Mouse (Mus musculus) lung, embryonic 15.5 days (tissue): ENCODE measurements around the gene Ttll1. TPM values are rescaled to one million over a fixed set of nuclear protein-coding genes. Genes with fewer than 3 reads are reported as not detected.

Experiments used
- ATAC-seq: fragments of 200-750 bp; cut with Nextera tagmentation; 2 replicates; pipeline ENCODE4 v1.8.0; 2017; ENCODE audit warnings: moderate number of reproducible peaks, borderline replicate concordance; ENCODE audit not compliant: low FRiP score, low TSS enrichment; ENCODE audit errors: extremely low read depth
- H3K27ac ChIP-seq: fragments of 300-500 bp; sonication (generic); 2 replicates; pipeline ENCODE4 v1.5.1; 2015; ENCODE audit warnings: moderate library complexity, mild to moderate bottlenecking, inconsistent platforms
- H3K27me3 ChIP-seq: fragments of 300-500 bp; sonication (generic); 2 replicates; pipeline ENCODE4 v1.6.1; 2015; ENCODE audit warnings: inconsistent platforms
- H3K36me3 ChIP-seq: fragments of 300-500 bp; sonication (generic); 2 replicates; pipeline ENCODE4 v1.6.1; 2015; ENCODE audit warnings: inconsistent platforms
- H3K4me1 ChIP-seq: fragments of 300-500 bp; sonication (generic); 2 replicates; pipeline ENCODE4 v1.6.1; 2015; ENCODE audit warnings: inconsistent platforms
- H3K4me2 ChIP-seq: fragments of 300-500 bp; sonication (generic); 2 replicates; pipeline ENCODE4 v1.6.1; 2015; ENCODE audit warnings: inconsistent platforms, mild to moderate bottlenecking, moderate library complexity
- H3K4me3 ChIP-seq: fragments of 300-500 bp; sonication (generic); 2 replicates; pipeline ENCODE4 v1.5.1; 2015; ENCODE audit warnings: mild to moderate bottlenecking, inconsistent platforms
- H3K9ac ChIP-seq: fragments of 300-500 bp; sonication (generic); 2 replicates; pipeline ENCODE4 v1.6.1; 2015; ENCODE audit warnings: inconsistent platforms
- H3K9me3 ChIP-seq: fragments of 300-500 bp; sonication (generic); 2 replicates; pipeline ENCODE4 v1.6.1; 2016; ENCODE audit warnings: inconsistent platforms
- WGBS: fragments of 180-500 bp; shearing (Covaris S2); methylation state at CpG from one replicate; pipeline ENCODE4 v1.1.7; 2015; 5-methylcytosine and 5-hydroxymethylcytosine counted together
- polyA plus RNA-seq: library from polyadenylated mRNA; unstranded; fragments of >200 nt; fragmentation: Nextera tagmentation; extraction: Ambion mirVana; gene quantifications from 2 replicates; pipeline ENCODE4 v1.2.1, GENCODE M21; 2015

Gene Ttll1
- 21.0 and 23.1 TPM in 2 replicates for polyA plus RNA-seq

- Histone ChIP-seq H3K36me3 (no peaks in the 10 kb centered on the region), H3K4me1 (peaks cover 13% of the 10 kb centered on the region), H3K27me3 (no peaks in the 10 kb centered on the region), H3K4me2 (peak within 1 kb of the TSS; percentile 90), H3K4me3 (peak within 1 kb of the TSS; percentile 60), H3K9ac (peak within 1 kb of the TSS; percentile 45), H3K9me3 (no peaks in the 10 kb centered on the region), H3K27ac (peak within 1 kb of the TSS; percentile 52; the same call in 1 of the 2 replicates)
- 9% methylated on average over 41 of the region's 41 CpGs for WGBS
- peak; percentile 94 for ATAC-seq
Observed at GRCm38 (mm10) chr15:83510805-83511405, at the start of gene Ttll1. TSS of gene Ttll1 (minus strand) at chr15:83510893.

DNA sequence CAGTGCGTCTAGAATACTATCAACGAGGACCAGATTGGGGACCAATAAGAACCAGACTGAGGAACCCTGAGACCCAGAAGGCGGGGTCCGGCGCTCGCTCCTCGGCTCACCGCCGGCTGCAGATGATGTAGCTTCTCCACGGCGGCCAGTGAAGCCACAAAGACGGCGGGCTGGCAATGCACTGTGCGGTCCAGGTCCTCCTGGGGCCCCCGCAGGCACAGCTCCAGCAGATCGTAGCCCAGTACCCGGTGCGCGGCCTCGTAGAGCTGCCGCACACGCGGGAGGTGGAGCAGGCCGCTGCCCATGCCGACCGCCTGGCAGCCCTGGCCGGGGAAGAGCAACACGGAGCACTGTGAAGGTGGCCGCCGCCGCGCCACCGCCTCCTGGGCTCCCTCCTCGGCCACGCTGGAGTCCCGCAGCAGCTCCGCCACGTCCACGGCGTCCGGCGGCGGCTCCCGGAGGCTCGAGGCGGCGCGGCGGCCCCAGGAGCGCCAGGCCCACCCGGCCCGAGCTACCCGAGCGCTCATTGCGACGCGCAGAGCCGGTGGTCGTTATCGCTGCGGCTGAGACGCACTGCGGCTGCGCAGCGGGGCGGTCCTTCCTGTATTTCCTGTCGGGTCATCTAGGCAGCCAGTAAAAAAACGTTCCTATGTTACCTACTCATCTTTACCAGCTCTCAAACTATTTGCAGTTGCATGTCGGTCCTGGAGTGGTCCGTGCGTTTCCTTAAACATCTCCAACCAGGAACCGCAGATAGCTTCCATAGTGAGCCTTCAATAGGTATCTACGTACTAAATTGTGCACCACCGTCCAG, 44.7 kb upstream of the Ttll1 start:
- peaks cover 6% of the 10 kb centered on the region for H3K36me3 ChIP-seq
- H3K9ac ChIP-seq: peak overlapping the region; percentile 90
- H3K4me3 ChIP-seq: peak overlapping the region; percentile 76
- no peaks in the 10 kb centered on the region for H3K27me3 ChIP-seq
- H3K4me2 ChIP-seq: peak overlapping the region; percentile 88
- H3K27ac ChIP-seq: peak overlapping the region; percentile 89
- under 1% methylated on average over 68 of the region's 74 CpGs for WGBS
- H3K4me1 ChIP-seq: peaks cover 7% of the 10 kb centered on the region
- H3K9me3 ChIP-seq: no peaks in the 10 kb centered on the region
- ATAC-seq: peak; percentile 87

DNA sequence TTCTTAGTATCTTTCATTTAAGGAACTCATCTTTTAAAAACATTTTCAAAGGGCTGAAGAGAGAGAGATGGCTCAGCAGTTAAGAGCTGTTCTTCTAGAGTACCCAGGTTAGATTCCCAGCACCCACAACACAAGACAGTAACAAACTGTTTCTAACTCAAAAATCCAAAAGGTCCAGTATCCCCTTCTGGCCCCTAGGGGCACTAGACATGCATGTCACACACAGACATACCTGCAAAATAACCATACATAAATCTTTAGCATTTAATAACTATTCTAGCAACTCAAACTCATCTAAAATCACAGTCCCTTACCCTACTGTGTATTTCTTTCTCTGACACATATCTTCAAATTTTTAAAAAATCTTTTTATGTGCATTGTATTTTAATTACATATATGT, 43.1 kb upstream of the Ttll1 start:
- no peak overlapping the region for H3K4me2 ChIP-seq
- H3K36me3 ChIP-seq: peaks cover 21% of the 10 kb centered on the region
- H3K4me3 ChIP-seq: no peak overlapping the region
- peaks cover 7% of the 10 kb centered on the region for H3K4me1 ChIP-seq
- H3K9ac ChIP-seq: no peak overlapping the region
- no peak for ATAC-seq
- H3K27ac ChIP-seq: no peak overlapping the region
- no peaks in the 10 kb centered on the region for H3K27me3 ChIP-seq
- no peaks in the 10 kb centered on the region for H3K9me3 ChIP-seq

- Histone ChIP-seq H3K4me1 (peaks cover 7% of the 10 kb centered on the region), H3K36me3 (peaks cover 51% of the 10 kb centered on the region), H3K9ac (no peak overlapping the region), H3K4me2 (no peak overlapping the region), H3K4me3 (no peak overlapping the region), H3K27ac (no peak overlapping the region), H3K27me3 (no peaks in the 10 kb centered on the region), H3K9me3 (no peaks in the 10 kb centered on the region)
- 74% methylated on average over 2 of the region's 2 CpGs for WGBS
- ATAC-seq: no peak
Observed at GRCm38 (mm10) chr15:83550137-83550536, 39.4 kb upstream of the Ttll1 start.

DNA sequence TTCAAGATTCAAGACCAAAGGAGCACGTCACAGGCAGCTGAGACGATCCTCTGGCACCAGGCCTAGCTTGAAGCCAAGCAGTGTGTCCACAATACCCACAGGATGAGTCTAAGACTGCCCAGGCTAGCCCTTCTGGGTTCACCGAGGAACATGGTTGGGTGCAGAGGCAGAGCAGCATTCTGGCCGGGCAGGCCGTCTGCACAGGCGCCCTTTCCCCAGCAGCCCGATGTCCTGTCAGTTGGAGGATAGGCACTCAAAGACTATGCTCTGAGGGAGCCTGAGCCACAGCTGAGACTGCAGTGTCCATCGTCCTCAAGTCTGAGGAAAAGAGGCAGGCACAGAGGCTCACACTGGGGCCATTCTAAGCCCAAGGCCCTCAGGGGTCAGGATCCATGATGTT, 36.5 kb upstream of the Ttll1 start:
- Histone ChIP-seq H3K4me3 (no peak overlapping the region), H3K27me3 (no peaks in the 10 kb centered on the region), H3K27ac (no peak overlapping the region), H3K9ac (no peak overlapping the region), H3K4me1 (no peaks in the 10 kb centered on the region), H3K9me3 (no peaks in the 10 kb centered on the region), H3K36me3 (peaks cover 56% of the 10 kb centered on the region), H3K4me2 (no peak overlapping the region)
- no peak for ATAC-seq
- 86% methylated on average over 8 of the region's 8 CpGs for WGBS

GRCm38 (mm10) chr15:83546029-83546428, 35.3 kb upstream of the Ttll1 start:
- Histone ChIP-seq H3K4me1 (no peaks in the 10 kb centered on the region), H3K4me2 (no peak overlapping the region), H3K27ac (no peak overlapping the region), H3K9me3 (no peaks in the 10 kb centered on the region), H3K36me3 (peaks cover 56% of the 10 kb centered on the region), H3K9ac (no peak overlapping the region), H3K4me3 (no peak overlapping the region), H3K27me3 (no peaks in the 10 kb centered on the region)
- 88% methylated on average over 7 of the region's 7 CpGs for WGBS
- no peak for ATAC-seq

DNA sequence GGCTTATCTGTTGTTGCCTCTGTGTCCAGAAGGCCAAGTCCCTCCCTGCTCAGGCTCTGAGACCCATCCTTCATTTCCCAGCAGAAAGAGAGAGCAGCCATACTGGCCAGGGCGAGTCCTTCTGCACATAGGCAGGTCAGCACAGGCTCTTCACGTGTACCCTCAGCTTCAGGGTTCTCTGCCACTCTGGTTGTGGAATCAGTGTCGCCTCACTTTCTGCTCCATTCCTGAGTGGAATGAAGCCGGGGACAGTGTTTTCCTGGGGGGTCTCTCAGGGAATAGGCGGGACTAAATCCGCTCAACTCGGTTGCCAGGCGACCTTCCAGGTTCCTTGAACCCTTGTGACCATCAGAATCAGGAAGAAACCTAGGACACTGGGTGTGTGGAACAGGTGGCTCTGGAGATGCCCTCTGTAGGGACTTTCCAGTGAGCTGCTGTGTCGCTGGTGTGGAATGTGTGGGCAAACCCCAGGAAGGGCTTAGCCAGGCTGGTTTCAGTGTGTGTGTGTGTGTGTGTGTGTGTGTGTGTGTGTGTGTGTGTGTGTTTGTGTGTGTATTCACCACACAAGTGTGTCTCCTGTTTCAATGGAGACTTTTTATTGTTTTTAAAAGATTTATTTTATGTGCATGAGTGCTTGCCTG, 31.1 kb upstream of the Ttll1 start:
- 72% methylated on average over 9 of the region's 9 CpGs for WGBS
- Histone ChIP-seq H3K4me1 (peaks cover 10% of the 10 kb centered on the region), H3K27me3 (no peaks in the 10 kb centered on the region), H3K4me3 (no peak overlapping the region), H3K9ac (no peak overlapping the region), H3K27ac (no peak overlapping the region), H3K36me3 (peaks cover 14% of the 10 kb centered on the region), H3K9me3 (no peaks in the 10 kb centered on the region), H3K4me2 (no peak overlapping the region)
- no peak for ATAC-seq

DNA sequence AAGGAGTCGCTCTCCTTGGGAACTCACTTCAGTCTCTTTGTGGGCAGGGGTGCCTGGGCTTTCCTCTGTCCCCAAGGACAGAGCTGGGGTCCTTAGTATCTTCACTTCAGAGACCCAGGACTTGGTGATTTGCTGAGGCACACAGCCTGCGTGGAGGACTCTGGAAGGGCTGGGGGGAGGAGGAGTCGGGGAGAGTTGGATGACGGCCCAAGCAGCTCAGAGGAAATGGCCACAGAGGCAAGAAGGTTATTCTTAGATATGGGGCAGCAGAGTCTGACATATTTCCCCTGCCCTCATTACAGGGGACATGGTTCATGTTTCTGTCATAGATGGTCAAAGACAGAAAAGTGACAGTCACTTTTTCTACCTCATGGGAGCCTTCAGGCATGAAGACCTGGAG, 29.2 kb upstream of the Ttll1 start:
- Histone ChIP-seq H3K9ac (no peak overlapping the region), H3K4me2 (no peak overlapping the region), H3K4me3 (no peak overlapping the region), H3K4me1 (peaks cover 20% of the 10 kb centered on the region), H3K27me3 (no peaks in the 10 kb centered on the region), H3K9me3 (no peaks in the 10 kb centered on the region), H3K36me3 (0 out of 2 replicates have a peak, but pooled peaks cover 5% of the 10 kb centered on the region), H3K27ac (peak overlapping the region; percentile 47)
- peak; percentile 39; the same call in 1 of the 2 replicates for ATAC-seq
- WGBS: 32% methylated on average over 4 of the region's 4 CpGs

- no peaks in the 10 kb centered on the region for H3K9me3 ChIP-seq
- no peak overlapping the region for H3K9ac ChIP-seq
- no peak for ATAC-seq
- H3K36me3 ChIP-seq: no peaks in the 10 kb centered on the region
- WGBS: 97% methylated on average over 2 of the region's 2 CpGs
- no peak overlapping the region for H3K4me2 ChIP-seq
- H3K4me1 ChIP-seq: peaks cover 21% of the 10 kb centered on the region
- no peak overlapping the region for H3K27ac ChIP-seq
- H3K27me3 ChIP-seq: no peaks in the 10 kb centered on the region
- H3K4me3 ChIP-seq: no peak overlapping the region
Observed at GRCm38 (mm10) chr15:83538855-83539254, 28.2 kb upstream of the Ttll1 start.

DNA sequence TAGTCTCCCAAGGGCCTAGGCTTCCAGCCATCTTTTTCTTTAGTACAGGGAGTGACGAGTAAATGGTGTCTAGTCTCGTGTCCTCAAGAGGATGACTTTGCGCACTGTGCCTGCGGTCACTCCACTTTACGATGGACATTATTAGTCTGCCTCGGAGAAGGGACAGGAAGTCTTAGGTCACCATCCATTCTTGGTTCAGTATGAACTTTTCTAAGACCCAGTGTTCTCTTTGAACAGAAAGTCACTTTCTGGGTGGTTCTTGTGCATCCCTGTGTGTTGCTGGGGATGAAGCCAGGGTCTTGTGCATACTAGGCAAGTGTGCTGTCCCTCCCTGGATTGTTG, 25.2 kb upstream of the Ttll1 start:
- Histone ChIP-seq H3K9ac (no peak overlapping the region), H3K4me1 (peaks cover 22% of the 10 kb centered on the region), H3K9me3 (no peaks in the 10 kb centered on the region), H3K4me3 (no peak overlapping the region), H3K27ac (peak overlapping the region; percentile 20; the same call in 1 of the 2 replicates), H3K36me3 (no peaks in the 10 kb centered on the region), H3K4me2 (0 out of 2 replicates have a peak overlapping the region, but pooled peaks have one; percentile 1), H3K27me3 (no peaks in the 10 kb centered on the region)
- WGBS: 76% methylated on average over 6 of the region's 6 CpGs
- ATAC-seq: no peak

- no peak overlapping the region for H3K4me3 ChIP-seq
- H3K4me1 ChIP-seq: peaks cover 27% of the 10 kb centered on the region
- 48% methylated on average over 17 of the region's 17 CpGs for WGBS
- peak overlapping the region; percentile 65 for H3K27ac ChIP-seq
- H3K36me3 ChIP-seq: no peaks in the 10 kb centered on the region
- 0 out of 2 replicates have a peak, but pooled peaks have one; percentile 24 for ATAC-seq
- no peak overlapping the region for H3K9ac ChIP-seq
- no peaks in the 10 kb centered on the region for H3K27me3 ChIP-seq
- H3K4me2 ChIP-seq: 0 out of 2 replicates have a peak overlapping the region, but pooled peaks have one; percentile 1
- no peaks in the 10 kb centered on the region for H3K9me3 ChIP-seq
Observed at GRCm38 (mm10) chr15:83534960-83535889, 24.5 kb upstream of the Ttll1 start.
